Mouse (Mus musculus) limb, embryonic 10.5 days (tissue): ENCODE data around the gene Pou2f3. TPM values are rescaled to one million over a fixed set of nuclear protein-coding genes. Genes with fewer than 3 reads are reported as not detected.

ENCODE experiments used
- DNase-seq: peaks from one replicate; pipeline ENCODE4 v3.0.0-alpha.2; 2017; ENCODE audit warnings: low spot score
- H3K27ac ChIP-seq: fragments of 300-500 bp; sonication (generic); 2 replicates; pipeline ENCODE4 v1.5.1; 2016; ENCODE audit warnings: mild to moderate bottlenecking
- H3K27me3 ChIP-seq: fragments of 300-500 bp; sonication (generic); 2 replicates; pipeline ENCODE4 v1.6.1; 2016; ENCODE audit warnings: low read depth, mild to moderate bottlenecking; ENCODE audit not compliant: poor library complexity, severe bottlenecking
- H3K36me3 ChIP-seq: fragments of 300-500 bp; sonication (generic); 2 replicates; pipeline ENCODE4 v1.6.1; 2016; ENCODE audit warnings: mild to moderate bottlenecking, moderate library complexity
- H3K4me1 ChIP-seq: fragments of 300-500 bp; sonication (generic); 2 replicates; pipeline ENCODE4 v1.6.1; 2016
- H3K4me3 ChIP-seq: fragments of 300-500 bp; sonication (generic); 2 replicates; pipeline ENCODE4 v1.5.1; 2016; ENCODE audit warnings: mild to moderate bottlenecking, moderate library complexity
- H3K9me3 ChIP-seq: fragments of 300-500 bp; sonication (generic); replicated peaks from 2 replicates; pipeline ENCODE4 v1.6.1; 2016; ENCODE audit warnings: mild to moderate bottlenecking
- WGBS: fragments of 180-500 bp; shearing (Covaris S2); methylation state at CpG from one replicate; pipeline ENCODE4 v1.1.7; 2016; 5-methylcytosine and 5-hydroxymethylcytosine counted together
- polyA plus RNA-seq: library from polyadenylated mRNA; unstranded; fragments of >200 nt; fragmentation: Nextera tagmentation; extraction: Ambion mirVana; gene quantifications from 2 replicates; pipeline ENCODE4 v1.2.1, GENCODE M21; 2016

The Pou2f3 gene
- polyA plus RNA-seq, 1 experiment from 2014 or later: 0.08 TPM

- Histone ChIP-seq H3K9me3 (no peaks in the 10 kb centered on the region), H3K4me3 (no peak overlapping the region), H3K27me3 (peaks cover 23% of the 10 kb centered on the region), H3K36me3 (no peaks in the 10 kb centered on the region), H3K4me1 (peaks cover 3% of the 10 kb centered on the region), H3K27ac (no peak overlapping the region)
- 57% methylated on average over 3 of the region's 3 CpGs for WGBS
- DNase-seq: no peak
Measured at GRCm38 (mm10) chr9:43189021-43189356, 21.2 kb downstream of the Pou2f3 start.

GRCm38 (mm10) chr9:43188309-43189020 is 21.7 kb downstream of the Pou2f3 start:
- no peaks in the 10 kb centered on the region for H3K36me3 ChIP-seq
- no peaks in the 10 kb centered on the region for H3K9me3 ChIP-seq
- no peaks in the 10 kb centered on the region for H3K4me1 ChIP-seq
- WGBS: 68% methylated on average over 12 of the region's 12 CpGs
- H3K27ac ChIP-seq: no peak overlapping the region
- H3K27me3 ChIP-seq: peaks cover 18% of the 10 kb centered on the region
- no peak for DNase-seq
- no peak overlapping the region for H3K4me3 ChIP-seq

GRCm38 (mm10) chr9:43179614-43180013 is 30.6 kb downstream of the Pou2f3 start:
- DNase-seq: no peak
- Histone ChIP-seq H3K27me3 (no peaks in the 10 kb centered on the region), H3K36me3 (no peaks in the 10 kb centered on the region), H3K9me3 (no peaks in the 10 kb centered on the region), H3K4me1 (peaks cover 6% of the 10 kb centered on the region), H3K4me3 (no peak overlapping the region), H3K27ac (no peak overlapping the region)
- 55% methylated on average over 5 of the region's 5 CpGs for WGBS

GRCm38 (mm10) chr9:43178172-43178571 is 32.0 kb downstream of the Pou2f3 start:
- 63% methylated on average over 7 of the region's 7 CpGs for WGBS
- no peak for DNase-seq
- H3K9me3 ChIP-seq: no peaks in the 10 kb centered on the region
- no peak overlapping the region for H3K4me3 ChIP-seq
- peaks cover 6% of the 10 kb centered on the region for H3K4me1 ChIP-seq
- no peaks in the 10 kb centered on the region for H3K36me3 ChIP-seq
- H3K27ac ChIP-seq: no peak overlapping the region
- H3K27me3 ChIP-seq: no peaks in the 10 kb centered on the region

GRCm38 (mm10) chr9:43167081-43167480 is 43.1 kb downstream of the Pou2f3 start:
- Histone ChIP-seq H3K9me3 (no peaks in the 10 kb centered on the region), H3K36me3 (no peaks in the 10 kb centered on the region)

GRCm38 (mm10) chr9:43166346-43166745 is 43.8 kb downstream of the Pou2f3 start:
- H3K27ac ChIP-seq: no peak overlapping the region
- no peak overlapping the region for H3K4me3 ChIP-seq
- no peaks in the 10 kb centered on the region for H3K4me1 ChIP-seq
- H3K36me3 ChIP-seq: no peaks in the 10 kb centered on the region
- DNase-seq: no peak
- WGBS: 71% methylated on average over 6 of the region's 6 CpGs
- H3K9me3 ChIP-seq: no peaks in the 10 kb centered on the region
- 0 out of 2 replicates have a peak, but pooled peaks cover 5% of the 10 kb centered on the region for H3K27me3 ChIP-seq

More at GRCm38 (mm10) chr9:43167081-43167480, 43.1 kb downstream of the Pou2f3 start:
- Histone ChIP-seq H3K27ac (no peak overlapping the region), H3K27me3 (peaks cover 8% of the 10 kb centered on the region; the same call in 1 of the 2 replicates), H3K4me1 (no peaks in the 10 kb centered on the region), H3K4me3 (no peak overlapping the region)
- no peak for DNase-seq
- WGBS: 92% methylated on average over 8 of the region's 8 CpGs

GRCm38 (mm10) chr9:43155960-43156359 is 54.2 kb downstream of the Pou2f3 start:
- H3K9me3 ChIP-seq: no peaks in the 10 kb centered on the region
- no peak for DNase-seq
- no peaks in the 10 kb centered on the region for H3K4me1 ChIP-seq
- H3K27ac ChIP-seq: no peak overlapping the region
- H3K27me3 ChIP-seq: peaks cover 7% of the 10 kb centered on the region; the same call in 1 of the 2 replicates
- WGBS: 82% methylated on average over 6 of the region's 6 CpGs
- H3K4me3 ChIP-seq: no peak overlapping the region
- H3K36me3 ChIP-seq: no peaks in the 10 kb centered on the region

- Histone ChIP-seq H3K27ac (no peak overlapping the region), H3K36me3 (no peaks in the 10 kb centered on the region), H3K4me1 (no peaks in the 10 kb centered on the region), H3K4me3 (no peak overlapping the region), H3K9me3 (no peaks in the 10 kb centered on the region), H3K27me3 (peaks cover 15% of the 10 kb centered on the region; the same call in 1 of the 2 replicates)
- WGBS: 75% methylated on average over 6 of the region's 6 CpGs
- DNase-seq: no peak
Measured at GRCm38 (mm10) chr9:43151779-43152178, 58.4 kb downstream of the Pou2f3 start.

- H3K27me3 ChIP-seq: peaks cover 14% of the 10 kb centered on the region; the same call in 1 of the 2 replicates
- no peak for DNase-seq
- H3K36me3 ChIP-seq: no peaks in the 10 kb centered on the region
- no peak overlapping the region for H3K27ac ChIP-seq
- no peaks in the 10 kb centered on the region for H3K4me1 ChIP-seq
- no peaks in the 10 kb centered on the region for H3K9me3 ChIP-seq
- H3K4me3 ChIP-seq: no peak overlapping the region
- 89% methylated on average over 9 of the region's 9 CpGs for WGBS
Measured at GRCm38 (mm10) chr9:43150957-43151356, 59.2 kb downstream of the Pou2f3 start.

GRCm38 (mm10) chr9:43150075-43150474 is 60.1 kb downstream of the Pou2f3 start:
- WGBS: 47% methylated on average over 10 of the region's 10 CpGs
- no peak for DNase-seq
- H3K4me3 ChIP-seq: no peak overlapping the region
- peaks cover 12% of the 10 kb centered on the region; the same call in 1 of the 2 replicates for H3K27me3 ChIP-seq
- H3K9me3 ChIP-seq: no peaks in the 10 kb centered on the region
- H3K36me3 ChIP-seq: no peaks in the 10 kb centered on the region
- no peak overlapping the region for H3K27ac ChIP-seq
- no peaks in the 10 kb centered on the region for H3K4me1 ChIP-seq

- Histone ChIP-seq H3K4me3 (no peak overlapping the region), H3K4me1 (no peaks in the 10 kb centered on the region), H3K27me3 (peaks cover 12% of the 10 kb centered on the region; the same call in 1 of the 2 replicates), H3K27ac (no peak overlapping the region), H3K36me3 (no peaks in the 10 kb centered on the region), H3K9me3 (no peaks in the 10 kb centered on the region)
- 86% methylated on average over 3 of the region's 3 CpGs for WGBS
- DNase-seq: no peak
Measured at GRCm38 (mm10) chr9:43149498-43149897, 60.7 kb downstream of the Pou2f3 start.

- 86% methylated on average over 4 of the region's 4 CpGs for WGBS
- 0 out of 2 replicates have a peak, but pooled peaks cover 4% of the 10 kb centered on the region for H3K27me3 ChIP-seq
- no peaks in the 10 kb centered on the region for H3K36me3 ChIP-seq
- H3K4me1 ChIP-seq: peaks cover 11% of the 10 kb centered on the region; the same call in 1 of the 2 replicates
- H3K27ac ChIP-seq: no peak overlapping the region
- DNase-seq: no peak
- H3K9me3 ChIP-seq: no peaks in the 10 kb centered on the region
- no peak overlapping the region for H3K4me3 ChIP-seq
Measured at GRCm38 (mm10) chr9:43145196-43145595, 65.0 kb downstream of the Pou2f3 start.

- Histone ChIP-seq H3K36me3 (no peaks in the 10 kb centered on the region), H3K27ac (no peak overlapping the region), H3K27me3 (no peaks in the 10 kb centered on the region), H3K9me3 (no peaks in the 10 kb centered on the region), H3K4me1 (peaks cover 11% of the 10 kb centered on the region; the same call in 1 of the 2 replicates), H3K4me3 (no peak overlapping the region)
- 80% methylated on average over 12 of the region's 12 CpGs for WGBS
- no peak for DNase-seq
Measured at GRCm38 (mm10) chr9:43144206-43144810, 65.9 kb downstream of the Pou2f3 start.
